Mouse (Mus musculus) thymus, adult 18-20 months (tissue): Measurements from ENCODE around the gene Klk10.
A peak's percentile ranks its signal among the peaks of the same experiment; 100 is the strongest.

Source experiments
- DNase-seq, 2 experiments: peaks; one replicate each; pipeline ENCODE4 v3.0.0; 2022; ENCODE audit warnings: mixed read lengths in 2 of 2

Gene Klk10

DNA sequence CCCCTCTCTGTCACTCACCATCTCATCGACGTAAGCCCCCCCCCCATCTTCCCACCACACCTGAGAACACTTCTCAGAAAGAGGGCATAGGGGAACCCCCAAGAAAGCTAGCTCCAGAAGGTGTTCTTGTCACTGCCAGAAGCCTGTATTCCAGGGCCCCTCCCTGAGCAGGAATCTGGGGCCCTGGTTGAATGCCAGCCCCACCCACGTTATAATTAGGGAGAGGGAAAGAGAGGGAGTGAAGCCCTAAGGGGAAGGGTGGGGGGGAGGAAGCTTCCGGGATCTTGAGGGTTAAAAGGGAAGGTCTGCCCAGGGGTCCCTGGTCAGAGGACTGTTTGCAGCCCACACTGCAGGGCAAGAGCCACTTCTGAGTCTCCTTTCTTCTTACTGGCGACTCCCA, at the start of gene Klk10:
TSS of gene Klk10 (plus strand) at position 290 of the 400 bp plus-strand sequence.
- no peak for DNase-seq

DNA sequence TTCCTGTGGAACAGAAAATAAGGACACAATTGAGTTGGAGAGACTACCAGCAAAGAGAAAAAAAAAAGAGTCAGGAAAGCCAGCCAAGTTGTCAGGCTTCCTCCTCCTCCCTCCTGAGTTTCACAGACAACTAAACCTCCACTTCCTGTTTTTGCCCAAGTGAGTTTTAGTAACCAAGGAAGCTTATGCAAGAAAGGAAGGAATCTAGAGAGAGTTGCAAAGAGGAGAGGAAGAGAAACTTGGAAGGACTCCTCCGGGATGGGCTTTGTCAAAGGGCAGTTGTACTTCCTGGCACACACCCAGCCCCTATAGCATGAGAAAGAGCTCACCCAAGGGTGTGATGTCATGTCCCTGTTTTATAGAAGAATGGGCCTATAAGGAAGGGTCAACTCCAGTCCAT, 33.0 kb upstream of the Klk10 start:
- no peak for DNase-seq

- DNase-seq = no peak
Observed at GRCm38 (mm10) chr7:43752806-43753205, 28.0 kb upstream of the Klk10 start.

- DNase-seq = no peak
Observed at GRCm38 (mm10) chr7:43766484-43766883, 14.4 kb upstream of the Klk10 start.

- no peak for DNase-seq
Observed at GRCm38 (mm10) chr7:43768597-43768996, 12.2 kb upstream of the Klk10 start, which contains the start of gene Klk12. Gene Klk12, plus strand, starts transcription at chr7:43768897.

DNA sequence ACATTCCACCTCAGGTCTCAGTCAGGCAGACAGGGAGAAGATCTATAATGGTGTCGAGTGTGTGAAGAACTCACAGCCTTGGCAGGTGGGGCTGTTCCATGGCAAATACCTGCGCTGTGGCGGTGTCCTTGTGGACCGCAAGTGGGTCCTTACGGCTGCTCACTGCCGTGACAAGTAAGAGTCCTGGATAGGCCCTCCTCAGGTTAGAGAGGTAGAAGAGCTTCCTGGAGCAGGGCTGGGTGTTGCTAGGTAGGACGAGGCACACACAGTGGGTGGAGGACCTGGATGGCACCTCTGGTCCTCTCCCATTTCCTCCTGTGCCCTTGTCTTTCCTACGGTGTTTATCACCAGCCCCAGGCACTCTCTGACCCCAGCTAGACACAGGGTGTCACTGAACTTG, 11.2 kb upstream of the Klk10 start:
- no peak for DNase-seq

DNA sequence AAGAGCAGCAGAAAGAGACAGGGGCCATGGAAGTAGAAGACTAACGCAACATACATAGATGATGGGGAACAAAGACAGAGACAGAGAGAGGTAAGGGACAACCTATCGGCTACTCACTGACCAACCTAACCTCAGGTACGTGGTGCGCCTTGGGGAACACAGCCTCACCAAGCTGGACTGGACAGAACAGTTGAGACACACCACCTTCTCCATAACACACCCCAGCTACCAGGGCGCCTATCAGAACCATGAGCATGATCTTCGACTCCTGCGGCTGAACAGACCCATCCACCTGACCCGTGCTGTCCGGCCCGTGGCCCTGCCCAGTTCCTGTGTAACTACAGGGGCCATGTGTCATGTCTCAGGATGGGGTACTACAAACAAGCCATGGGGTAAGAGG, 10.1 kb upstream of the Klk10 start:
- no peak for DNase-seq

DNA sequence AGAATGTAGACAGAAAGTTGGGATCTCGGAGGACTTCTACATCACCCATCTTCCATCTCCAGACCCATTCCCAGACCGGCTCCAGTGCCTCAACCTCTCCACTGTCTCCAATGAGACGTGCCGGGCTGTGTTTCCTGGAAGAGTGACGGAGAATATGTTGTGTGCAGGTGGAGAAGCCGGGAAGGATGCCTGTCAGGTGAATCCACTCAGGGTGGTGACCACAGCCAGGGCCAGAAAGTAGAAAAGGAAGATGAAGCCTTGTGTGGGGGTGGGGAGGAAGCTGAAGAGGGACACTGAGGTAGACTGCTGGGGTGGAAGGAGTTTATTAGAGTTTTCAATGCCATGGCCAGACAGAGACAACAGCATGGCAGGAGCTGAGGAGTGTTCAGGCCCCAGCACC, 8.9 kb upstream of the Klk10 start:
- DNase-seq = no peak

GRCm38 (mm10) chr7:43772901-43773300, 7.9 kb upstream of the Klk10 start:
- no peak for DNase-seq

- no peak for DNase-seq
Observed at GRCm38 (mm10) chr7:43774364-43774763, 6.5 kb upstream of the Klk10 start, which contains the start of gene Klk11. Gene Klk11, plus strand, starts transcription at chr7:43774604.

- no peak for DNase-seq
Observed at GRCm38 (mm10) chr7:43774802-43775201, 6.0 kb upstream of the Klk10 start.

DNA sequence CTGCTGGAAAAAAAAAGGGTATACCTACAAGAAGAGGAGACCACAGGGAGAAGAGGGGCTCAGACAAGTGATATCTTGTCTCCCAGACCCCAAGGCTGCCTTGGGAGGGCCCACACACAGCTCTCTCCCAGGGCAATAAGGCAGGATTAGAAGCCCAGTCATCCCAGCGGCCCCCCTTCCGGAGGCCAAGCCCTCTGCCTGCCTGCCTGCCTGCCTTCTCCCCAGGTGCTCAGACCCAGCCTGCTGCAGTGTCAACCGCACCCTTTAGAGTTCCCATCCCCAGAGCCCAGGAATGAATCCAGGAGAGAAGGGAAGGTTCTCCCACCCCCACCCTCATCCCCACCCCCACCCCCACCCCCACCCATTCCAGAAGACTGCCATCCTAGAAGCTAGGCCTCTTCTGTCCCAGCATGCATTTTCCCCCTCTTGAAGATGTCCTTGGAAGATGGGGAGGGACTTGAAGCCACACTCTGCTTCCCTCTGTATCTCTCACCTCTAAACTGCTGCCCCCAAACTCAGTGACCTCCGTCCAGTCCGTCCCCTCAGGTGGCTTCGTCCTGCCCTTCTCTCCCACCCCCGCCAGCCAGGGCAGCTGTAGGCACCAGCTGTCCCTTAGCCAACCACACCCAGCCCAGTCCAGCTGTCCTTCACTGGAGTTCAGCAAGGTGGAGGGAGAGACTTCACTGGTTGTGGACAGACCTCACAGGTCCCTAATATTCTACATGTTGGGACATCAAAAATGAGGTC, 5.4 kb upstream of the Klk10 start:
- no peak for DNase-seq

DNA sequence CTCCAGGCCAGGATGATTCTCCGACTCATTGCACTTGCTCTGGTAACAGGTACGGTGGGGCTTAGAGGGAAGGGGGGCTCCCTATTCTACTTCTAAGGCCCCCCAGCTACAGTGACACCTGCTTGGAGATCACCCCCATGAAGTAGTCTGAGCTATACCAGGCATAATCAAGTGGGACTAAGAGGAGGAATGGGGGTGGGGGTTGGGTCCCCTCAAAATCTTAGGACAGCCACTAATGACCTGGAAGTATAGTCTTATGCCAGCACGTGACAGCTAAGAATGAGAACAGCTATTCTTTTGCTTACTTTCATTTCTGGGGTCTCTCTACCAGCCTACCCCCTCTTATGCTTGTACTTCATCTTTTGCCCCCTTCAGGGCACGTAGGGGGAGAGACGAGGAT, 4.3 kb upstream of the Klk10 start:
- DNase-seq = no peak

DNA sequence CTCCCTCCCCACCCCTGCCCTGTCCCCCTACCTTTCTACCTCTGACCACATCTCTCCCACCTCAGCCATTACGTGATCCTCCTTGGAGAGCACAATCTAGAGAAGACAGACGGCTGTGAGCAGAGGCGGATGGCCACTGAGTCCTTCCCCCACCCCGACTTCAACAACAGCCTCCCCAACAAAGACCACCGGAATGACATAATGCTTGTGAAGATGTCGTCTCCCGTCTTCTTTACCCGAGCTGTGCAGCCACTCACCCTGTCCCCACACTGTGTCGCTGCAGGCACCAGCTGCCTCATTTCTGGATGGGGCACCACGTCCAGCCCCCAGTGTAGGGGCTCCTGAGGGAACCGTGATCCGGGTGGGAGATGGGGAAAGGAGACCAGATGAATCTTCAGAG, 3.4 kb upstream of the Klk10 start:
- no peak for DNase-seq

- DNase-seq = no peak
Observed at GRCm38 (mm10) chr7:43778176-43778970, 2.5 kb upstream of the Klk10 start.

DNA sequence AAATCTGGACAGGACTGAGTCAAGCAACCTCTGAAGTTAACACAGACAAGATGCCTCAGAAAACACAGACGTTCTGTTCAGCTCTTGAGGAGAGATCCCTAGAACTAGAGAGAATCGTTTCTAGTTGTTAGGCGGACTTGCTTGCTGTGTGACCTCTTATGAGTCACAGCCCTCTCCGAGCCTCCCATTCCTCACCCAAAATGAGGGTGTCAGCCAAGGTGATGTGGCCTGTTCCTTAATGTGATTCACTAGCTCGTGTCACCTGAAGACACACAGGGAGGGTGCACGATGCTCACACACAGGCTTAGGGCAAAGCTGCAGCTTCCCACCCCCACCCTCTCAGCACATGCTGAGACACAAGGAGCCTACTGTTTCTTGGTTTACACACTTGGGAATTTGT, 594 bp upstream of the Klk10 start:
- DNase-seq = no peak

- DNase-seq = no peak
Observed at GRCm38 (mm10) chr7:43781541-43781940, 706 bp downstream of the Klk10 start.

DNA sequence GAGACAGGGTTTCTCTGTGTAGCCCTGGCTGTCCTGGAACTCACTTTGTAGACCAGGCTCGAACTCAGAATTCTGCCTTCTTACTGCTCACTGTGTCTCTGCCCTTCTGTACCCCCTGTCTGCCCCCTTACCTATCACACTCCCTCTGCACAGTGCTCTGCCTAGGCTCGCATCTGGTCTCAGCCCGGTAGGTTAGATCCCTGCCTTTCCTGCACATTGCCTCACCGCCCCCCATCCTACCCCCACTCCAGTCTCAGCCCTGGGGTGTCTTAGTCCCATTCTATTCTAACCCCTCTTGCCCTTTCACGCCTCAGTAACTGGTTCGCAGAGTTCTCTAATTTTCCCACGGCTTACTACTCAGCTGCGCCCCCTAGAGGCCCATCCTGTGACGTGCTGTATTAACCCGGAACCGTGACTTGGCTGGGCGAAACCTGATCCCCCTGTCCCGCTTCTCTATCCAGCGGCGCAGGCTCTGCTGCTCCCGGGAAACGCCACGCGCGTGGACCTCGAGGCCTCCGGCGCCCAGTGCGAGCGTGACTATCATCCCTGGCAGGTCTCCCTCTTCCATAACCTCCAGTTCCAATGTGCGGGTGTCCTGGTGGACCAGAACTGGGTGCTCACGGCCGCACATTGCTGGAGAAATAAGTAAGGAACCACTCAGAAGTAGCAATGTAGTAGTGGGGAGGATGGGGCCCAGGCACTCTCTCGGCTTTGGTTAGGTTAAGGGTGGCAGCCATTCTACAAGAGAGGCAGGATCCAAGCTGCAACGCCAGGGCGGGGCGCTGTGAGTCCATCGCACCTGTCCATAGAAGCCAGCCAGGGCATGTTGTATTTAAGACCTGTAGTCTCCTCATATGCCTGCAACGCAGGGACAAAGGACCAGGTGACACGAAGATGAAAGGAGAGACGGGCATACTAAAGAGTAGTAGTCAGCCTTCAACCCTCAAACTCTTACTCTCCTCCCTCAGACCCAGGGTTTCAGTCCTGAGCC, 1.7 kb downstream of the Klk10 start:
- DNase-seq = peak in 1 of 2 experiments; percentile 17

GRCm38 (mm10) chr7:43785286-43785685, 4.5 kb downstream of the Klk10 start:
- no peak for DNase-seq

DNA sequence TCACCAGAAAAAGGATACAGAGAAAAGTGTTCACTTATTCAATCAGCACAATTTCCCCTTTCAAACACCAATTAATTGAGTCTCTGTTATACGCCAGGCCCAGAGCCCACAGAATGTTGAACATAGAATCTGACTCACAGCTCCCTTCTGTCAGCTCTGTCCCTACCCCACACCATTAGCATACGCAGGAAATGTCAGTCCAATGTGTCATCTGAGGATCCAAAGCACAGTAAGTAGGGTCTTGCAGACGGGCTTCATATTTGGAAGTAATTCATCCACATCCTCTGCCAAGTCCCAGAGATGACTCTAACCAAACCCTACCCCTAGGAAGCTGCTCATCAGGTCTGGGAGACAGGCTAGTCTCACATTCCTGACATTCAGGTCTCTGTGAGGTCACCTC, 7.3 kb downstream of the Klk10 start:
- no peak for DNase-seq

- no peak for DNase-seq
Observed at GRCm38 (mm10) chr7:43789295-43789694, 8.5 kb downstream of the Klk10 start.

- DNase-seq = no peak
Observed at GRCm38 (mm10) chr7:43791591-43791990, 10.8 kb downstream of the Klk10 start, which contains the start of gene Klk9. Gene Klk9, plus strand, starts transcription at chr7:43791891.

DNA sequence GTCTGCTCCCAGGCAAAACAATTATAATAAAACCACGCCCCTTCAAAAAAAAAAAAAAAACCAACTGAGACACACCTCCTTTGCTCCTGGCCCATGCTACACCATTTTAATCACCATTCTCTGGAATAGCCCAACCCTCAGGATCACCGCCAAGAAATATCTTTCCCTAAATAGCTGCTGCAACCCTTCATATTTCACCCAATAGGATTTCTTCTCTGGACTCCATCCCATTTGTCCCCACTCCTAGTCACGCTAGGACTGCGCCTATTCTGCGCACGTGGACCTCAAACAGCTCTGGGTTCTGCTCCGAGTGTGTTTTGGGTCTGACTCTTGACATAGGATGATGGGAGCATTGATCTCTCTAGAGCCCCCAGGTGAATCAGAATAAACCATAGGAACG, 15.5 kb downstream of the Klk10 start:
- DNase-seq = no peak
